Mouse (Mus musculus) stomach, postnatal 0 days (tissue): ENCODE measurements at regions not wholly inside any gene's neighbourhood (a gene's known extent, or its start where the extent isn't known, plus 50 kb on each side); places are given as distances from the start of the nearest gene placed in this dataset.

Source experiments
- CTCF ChIP-seq: IDR thresholded peaks from 2 replicates; pipeline ENCODE4 v1.5.1; 2016; ENCODE audit warnings: antibody characterized with exemption, low read depth, mild to moderate bottlenecking, moderate library complexity
- EP300 ChIP-seq: optimal IDR thresholded peaks from 2 replicates; pipeline ENCODE3; 2016; ENCODE audit warnings: antibody characterized with exemption

- TF ChIP-seq CTCF (no peak), EP300 (no peak)
Measured at GRCm38 (mm10) chr2:115177076-115177475, 404.4 kb upstream of the BC052040 start.
